Mouse (Mus musculus) embryonic facial prominence, embryonic 10.5 days (tissue): Measurements from ENCODE around the gene Gm960. TPM values are rescaled to one million over a fixed set of nuclear protein-coding genes. Genes with fewer than 3 reads are reported as not detected.

Source experiments
- DNase-seq: peaks from one replicate; pipeline ENCODE4 v3.0.0-alpha.2; 2017; ENCODE audit warnings: low spot score
- H3K27ac ChIP-seq: fragments of 300-500 bp; sonication (generic); replicated peaks from 2 replicates; pipeline ENCODE4 v1.5.1; 2016; ENCODE audit warnings: mild to moderate bottlenecking
- H3K27me3 ChIP-seq: fragments of 300-500 bp; sonication (generic); replicated peaks from 2 replicates; pipeline ENCODE4 v1.6.1; 2016; ENCODE audit warnings: low read depth, mild to moderate bottlenecking; ENCODE audit not compliant: poor library complexity, severe bottlenecking
- H3K36me3 ChIP-seq: fragments of 300-500 bp; sonication (generic); replicated peaks from 2 replicates; pipeline ENCODE4 v1.6.1; 2016; ENCODE audit warnings: mild to moderate bottlenecking, moderate library complexity
- H3K4me1 ChIP-seq: fragments of 300-500 bp; sonication (generic); 2 replicates; pipeline ENCODE4 v1.6.1; 2016
- H3K4me3 ChIP-seq: fragments of 300-500 bp; sonication (generic); 2 replicates; pipeline ENCODE4 v1.5.1; 2016; ENCODE audit warnings: mild to moderate bottlenecking, moderate library complexity
- H3K9me3 ChIP-seq: fragments of 300-500 bp; sonication (generic); 2 replicates; pipeline ENCODE4 v1.6.1; 2016; ENCODE audit warnings: mild to moderate bottlenecking
- WGBS: fragments of 180-500 bp; shearing (Covaris S2); methylation state at CpG from one replicate; pipeline ENCODE4 v1.1.7; 2016; 5-methylcytosine and 5-hydroxymethylcytosine counted together
- polyA plus RNA-seq: library from polyadenylated mRNA; unstranded; fragments of >200 nt; fragmentation: Nextera tagmentation; extraction: Ambion mirVana; gene quantifications from 2 replicates; pipeline ENCODE4 v1.2.1, GENCODE M21; 2016

The Gm960 gene
- polyA plus RNA-seq, 1 experiment from 2014 or later: 2.0 TPM

DNA sequence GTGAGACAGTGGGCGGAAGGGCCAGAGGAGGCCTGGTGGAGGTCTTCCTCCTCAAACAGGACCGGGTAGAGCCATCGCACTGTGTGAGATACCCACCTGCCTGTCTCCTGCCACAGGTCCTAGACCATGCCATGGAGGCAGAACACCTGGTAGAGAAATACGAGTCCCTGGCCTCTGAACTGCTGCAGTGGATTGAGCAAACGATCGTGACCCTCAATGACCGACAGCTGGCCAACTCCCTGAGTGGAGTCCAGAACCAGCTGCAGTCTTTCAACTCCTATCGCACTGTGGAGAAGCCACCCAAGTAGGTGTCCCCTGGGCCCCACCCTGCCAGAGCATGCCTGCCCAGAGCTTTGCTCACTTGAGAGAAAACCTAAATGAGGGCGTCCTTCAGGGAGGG, 30.7 kb upstream of the Gm960 start:
- Histone ChIP-seq H3K4me3 (no peak overlapping the region), H3K9me3 (no peaks in the 10 kb centered on the region), H3K27ac (no peak overlapping the region), H3K4me1 (no peaks in the 10 kb centered on the region), H3K27me3 (no peaks in the 10 kb centered on the region), H3K36me3 (peaks cover 81% of the 10 kb centered on the region)
- DNase-seq: no peak
- WGBS: 88% methylated on average over 9 of the region's 9 CpGs

DNA sequence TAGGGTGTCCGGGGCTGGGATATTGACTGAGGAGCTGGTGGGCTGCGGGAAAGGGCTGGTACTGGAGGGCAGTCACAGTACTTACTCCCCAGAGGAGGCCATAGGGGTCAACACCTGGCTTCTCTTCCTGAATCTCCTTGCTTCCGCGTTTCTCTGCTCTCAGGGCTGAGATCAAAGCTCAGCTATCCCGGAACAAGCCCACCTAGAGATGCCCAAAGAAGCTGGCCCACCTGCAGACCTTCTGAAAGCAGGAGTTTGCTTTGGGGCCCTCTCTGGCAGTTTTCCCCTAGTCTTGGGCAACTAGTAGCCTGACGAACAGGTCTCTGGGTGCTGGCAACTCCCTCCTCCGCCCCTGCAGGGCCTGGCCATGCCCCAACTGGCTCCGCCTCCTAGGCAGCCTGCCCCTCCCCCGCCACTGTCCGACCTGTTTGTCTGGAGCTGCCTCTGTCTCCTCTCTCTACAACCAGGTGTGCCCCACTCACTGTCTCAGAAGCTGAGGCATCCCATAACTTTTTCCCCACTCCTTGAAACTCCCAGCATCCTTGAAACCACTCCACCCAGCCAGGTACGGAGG, 22.3 kb upstream of the Gm960 start:
- H3K4me1 ChIP-seq: peaks cover 44% of the 10 kb centered on the region
- WGBS: 13% methylated on average over 11 of the region's 11 CpGs
- peaks cover 47% of the 10 kb centered on the region for H3K27me3 ChIP-seq
- H3K4me3 ChIP-seq: peak overlapping the region; percentile 44
- peaks cover 11% of the 10 kb centered on the region for H3K36me3 ChIP-seq
- H3K27ac ChIP-seq: peak overlapping the region; percentile 65
- peak; percentile 67 for DNase-seq
- no peaks in the 10 kb centered on the region for H3K9me3 ChIP-seq

DNA sequence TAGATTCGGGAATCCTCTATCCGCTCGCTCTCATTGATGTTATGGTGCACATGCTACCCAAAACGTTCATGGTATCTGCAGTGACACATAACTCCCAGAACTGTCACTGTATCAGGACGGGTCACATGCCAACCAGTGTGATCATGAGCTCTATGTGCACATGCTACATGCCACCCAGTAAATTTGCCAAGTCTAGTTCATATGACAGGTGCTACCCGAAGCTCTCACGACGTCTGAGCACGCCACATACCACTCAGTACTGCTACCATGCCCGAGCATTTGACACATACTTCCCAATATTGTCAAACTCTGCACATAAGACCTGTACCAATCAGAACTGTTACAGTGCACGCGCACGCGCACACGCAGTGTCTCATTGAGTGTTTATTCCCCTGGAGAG, 21.6 kb upstream of the Gm960 start:
- Histone ChIP-seq H3K4me1 (peaks cover 44% of the 10 kb centered on the region), H3K36me3 (peaks cover 8% of the 10 kb centered on the region), H3K4me3 (no peak overlapping the region), H3K27ac (no peak overlapping the region), H3K9me3 (no peaks in the 10 kb centered on the region), H3K27me3 (peaks cover 53% of the 10 kb centered on the region)
- 79% methylated on average over 15 of the region's 15 CpGs for WGBS
- DNase-seq: no peak

DNA sequence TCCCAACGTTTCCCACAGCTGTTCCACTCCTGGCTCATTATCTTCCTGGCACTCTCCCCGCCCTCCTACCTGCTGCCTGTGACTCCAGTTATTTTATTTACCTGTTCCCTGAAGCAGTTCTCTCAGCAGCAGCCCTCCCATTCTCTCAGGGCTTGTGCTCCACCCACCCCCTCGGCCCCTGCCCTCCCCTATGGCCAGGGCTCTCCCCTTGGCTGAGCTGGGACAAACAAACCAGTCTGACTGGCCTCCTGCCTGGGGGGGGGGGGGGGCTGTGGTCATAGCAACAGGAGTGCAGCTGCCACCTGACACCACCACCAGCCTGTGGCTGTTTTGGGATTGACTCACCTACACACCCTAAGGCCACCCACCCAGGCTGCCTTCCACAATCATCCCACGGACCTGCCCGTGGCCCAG, 20.9 kb upstream of the Gm960 start:
- peak; percentile 79 for DNase-seq
- Histone ChIP-seq H3K27ac (0 out of 2 replicates have a peak overlapping the region, but pooled peaks have one; percentile 30), H3K36me3 (peaks cover 5% of the 10 kb centered on the region), H3K27me3 (peaks cover 61% of the 10 kb centered on the region), H3K4me1 (peaks cover 48% of the 10 kb centered on the region), H3K4me3 (peak overlapping the region; percentile 23; the same call in 1 of the 2 replicates), H3K9me3 (no peaks in the 10 kb centered on the region)
- 12% methylated on average over 5 of the region's 5 CpGs for WGBS

DNA sequence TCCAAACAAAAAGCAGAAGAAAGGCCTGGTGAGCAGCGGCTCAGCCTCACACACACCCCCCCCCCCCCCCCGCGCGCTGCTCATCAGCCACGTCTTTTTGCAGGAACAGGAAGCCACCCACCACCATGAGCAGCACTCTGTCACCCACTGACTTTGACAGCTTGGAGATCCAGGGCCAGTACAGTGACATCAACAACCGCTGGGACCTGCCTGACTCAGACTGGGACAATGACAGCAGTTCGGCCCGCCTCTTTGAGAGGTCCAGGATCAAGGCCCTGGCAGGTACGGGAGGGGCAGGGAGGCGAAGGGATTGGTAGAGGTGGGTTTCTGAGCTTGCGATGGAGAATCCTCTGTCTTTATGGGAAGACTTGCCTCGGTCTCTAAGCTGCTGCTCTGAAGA, 20.2 kb upstream of the Gm960 start:
- peak overlapping the region; percentile 23; the same call in 1 of the 2 replicates for H3K4me3 ChIP-seq
- peaks cover 53% of the 10 kb centered on the region for H3K4me1 ChIP-seq
- no peaks in the 10 kb centered on the region for H3K9me3 ChIP-seq
- 24% methylated on average over 12 of the region's 12 CpGs for WGBS
- H3K27me3 ChIP-seq: peaks cover 67% of the 10 kb centered on the region
- DNase-seq: no peak
- H3K27ac ChIP-seq: 0 out of 2 replicates have a peak overlapping the region, but pooled peaks have one; percentile 30
- H3K36me3 ChIP-seq: no peaks in the 10 kb centered on the region; the same call in 1 of the 2 replicates

DNA sequence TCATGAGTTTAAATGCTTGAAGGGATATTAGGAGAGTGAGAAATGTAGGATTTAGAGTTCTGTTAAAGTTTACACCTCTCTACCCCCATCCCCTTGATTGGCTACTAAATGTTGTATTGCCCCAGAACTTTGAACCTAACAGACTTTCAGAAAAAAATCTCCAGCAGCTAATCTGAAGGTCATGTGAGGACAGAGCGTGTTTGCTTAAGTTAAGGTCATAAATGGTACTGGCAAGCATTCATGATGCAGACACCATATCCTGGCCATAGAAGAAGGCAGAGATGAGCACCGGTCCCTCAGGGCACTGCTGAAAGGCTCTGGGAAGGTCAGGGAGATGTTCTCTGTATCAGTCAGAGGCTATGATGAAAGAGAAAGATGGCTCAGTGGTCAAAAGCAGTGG, 18.8 kb upstream of the Gm960 start:
- no peak for DNase-seq
- H3K27me3 ChIP-seq: peaks cover 82% of the 10 kb centered on the region
- 97% methylated on average over 2 of the region's 2 CpGs for WGBS

DNA sequence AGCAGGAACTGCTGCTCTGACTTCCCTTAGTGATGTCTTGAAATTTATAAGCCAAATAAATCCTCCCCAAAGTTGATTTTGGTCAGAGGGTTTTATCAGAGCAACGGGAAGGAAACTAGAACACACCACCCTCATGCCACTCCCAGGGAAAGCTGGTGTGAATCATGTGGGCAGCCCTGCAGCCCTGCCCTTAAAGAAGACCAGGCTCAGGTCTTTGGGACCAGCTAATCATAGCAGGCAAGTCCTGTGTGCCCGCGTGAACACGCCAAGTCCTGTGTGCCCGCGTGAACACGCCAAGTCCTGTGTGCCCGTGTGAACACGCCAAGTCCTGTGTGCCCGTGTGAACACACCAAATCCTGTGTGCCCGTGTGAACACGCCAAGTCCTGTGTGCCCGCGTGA, 18.3 kb upstream of the Gm960 start:
- Histone ChIP-seq H3K4me3 (no peak overlapping the region), H3K9me3 (no peaks in the 10 kb centered on the region), H3K4me1 (peaks cover 62% of the 10 kb centered on the region), H3K36me3 (no peaks in the 10 kb centered on the region; the same call in 1 of the 2 replicates), H3K27ac (no peak overlapping the region), H3K27me3 (peaks cover 85% of the 10 kb centered on the region)
- 94% methylated on average over 14 of the region's 14 CpGs for WGBS
- no peak for DNase-seq

More for the DNA sequence above, 18.8 kb upstream of the Gm960 start:
- Histone ChIP-seq H3K36me3 (no peaks in the 10 kb centered on the region; the same call in 1 of the 2 replicates), H3K27ac (no peak overlapping the region), H3K4me1 (peaks cover 63% of the 10 kb centered on the region), H3K9me3 (no peaks in the 10 kb centered on the region), H3K4me3 (no peak overlapping the region)

DNA sequence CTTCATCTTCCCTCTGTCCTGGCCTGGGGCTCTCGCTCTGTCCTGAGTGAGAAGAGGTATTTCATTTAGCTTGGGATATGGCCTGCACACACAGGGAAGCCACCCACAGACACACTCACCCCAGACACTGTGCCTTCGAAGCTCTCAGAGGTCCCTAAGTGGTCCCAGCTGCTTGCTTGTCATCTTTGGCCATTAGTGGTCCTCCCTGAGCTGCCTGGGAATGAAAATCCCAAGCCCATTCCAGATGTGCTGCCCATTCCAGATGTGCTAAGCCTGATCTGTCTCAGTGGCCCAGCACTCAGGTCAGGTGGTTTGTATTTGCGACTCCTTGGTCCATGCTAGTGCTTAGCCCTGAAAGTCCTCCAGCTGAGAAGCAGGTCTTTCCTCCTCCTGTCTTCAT, 15.4 kb upstream of the Gm960 start:
- WGBS: 43% methylated on average over 3 of the region's 3 CpGs
- Histone ChIP-seq H3K27me3 (peaks cover 86% of the 10 kb centered on the region), H3K4me1 (peaks cover 41% of the 10 kb centered on the region), H3K36me3 (no peaks in the 10 kb centered on the region; the same call in 1 of the 2 replicates), H3K27ac (no peak overlapping the region), H3K9me3 (no peaks in the 10 kb centered on the region), H3K4me3 (peak overlapping the region; percentile 32; the same call in 1 of the 2 replicates)
- DNase-seq: peak; percentile 38

DNA sequence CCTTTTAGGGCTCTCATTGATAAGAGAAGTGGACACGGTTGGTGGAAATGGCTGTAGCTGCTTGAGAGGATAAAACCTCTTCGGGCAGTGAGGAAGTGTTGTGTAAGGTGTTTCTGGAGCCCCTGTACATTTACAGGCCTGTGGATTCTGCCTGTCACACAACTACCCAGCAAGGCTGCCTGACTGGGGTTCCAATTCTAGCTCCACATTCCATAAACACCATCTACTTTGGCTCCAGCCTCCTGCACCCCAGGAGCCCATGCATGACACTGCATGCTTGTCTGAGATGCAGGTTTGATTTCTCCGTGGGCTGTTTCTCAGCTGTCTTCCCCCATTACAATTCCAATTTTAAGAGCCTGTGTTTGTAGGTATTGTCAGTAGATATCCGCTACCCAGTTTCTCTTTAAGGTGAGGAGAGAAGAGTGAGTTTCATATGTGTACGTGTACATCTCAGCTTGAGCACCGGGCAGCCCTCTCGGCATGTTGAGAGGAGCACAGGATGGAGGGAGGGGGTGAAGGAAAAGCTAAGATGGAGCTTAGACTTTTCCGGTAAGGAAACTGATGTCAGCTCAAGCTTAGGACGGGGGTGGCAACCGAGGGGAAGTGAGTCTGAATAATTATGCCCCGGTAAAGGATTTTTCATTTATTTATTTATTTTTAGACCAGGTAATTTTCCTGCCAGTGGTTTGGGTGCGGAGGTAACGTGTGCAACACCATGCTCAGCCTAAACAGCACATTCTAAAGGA, 14.5 kb upstream of the Gm960 start:
- Histone ChIP-seq H3K27me3 (peaks cover 81% of the 10 kb centered on the region), H3K36me3 (no peaks in the 10 kb centered on the region; the same call in 1 of the 2 replicates), H3K4me1 (peaks cover 33% of the 10 kb centered on the region), H3K4me3 (peak overlapping the region; percentile 78), H3K9me3 (no peaks in the 10 kb centered on the region), H3K27ac (peak overlapping the region; percentile 90)
- 38% methylated on average over 13 of the region's 13 CpGs for WGBS
- no peak for DNase-seq

DNA sequence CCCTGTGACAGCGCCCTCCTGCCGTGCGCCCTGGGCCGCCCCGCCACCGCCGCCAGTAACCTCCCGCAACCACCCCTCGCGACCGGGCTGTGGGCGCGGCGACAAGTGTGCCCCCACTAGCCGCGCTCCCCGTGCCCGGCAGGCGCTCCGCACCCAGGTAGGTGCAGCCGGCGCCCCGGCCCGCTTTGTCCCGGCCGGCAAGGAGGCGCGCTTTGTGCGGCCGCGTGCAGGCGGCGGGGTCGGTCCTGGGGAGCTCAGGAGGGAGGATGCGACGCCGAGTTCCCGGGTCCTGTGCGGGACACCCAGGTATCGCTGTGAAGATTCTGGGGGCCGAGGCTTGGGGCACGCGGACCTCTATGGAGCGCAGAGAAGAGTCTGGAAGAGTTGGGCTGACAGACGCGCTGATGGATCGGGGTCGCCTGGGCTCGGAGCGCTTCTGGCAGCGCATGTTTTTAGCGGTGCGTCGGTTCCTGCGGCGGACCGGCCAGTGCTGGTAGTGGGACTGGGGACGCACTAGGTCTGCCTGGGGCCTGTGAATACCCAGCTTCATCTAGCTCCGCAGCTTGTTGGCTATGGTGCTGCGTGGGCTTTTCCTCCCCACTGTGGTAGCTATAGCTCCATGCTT, 13.8 kb upstream of the Gm960 start:
- peak; percentile 71 for DNase-seq
- Histone ChIP-seq H3K4me3 (peak overlapping the region; percentile 78), H3K9me3 (no peaks in the 10 kb centered on the region), H3K27ac (peak overlapping the region; percentile 90), H3K4me1 (peaks cover 33% of the 10 kb centered on the region), H3K27me3 (peaks cover 74% of the 10 kb centered on the region), H3K36me3 (no peaks in the 10 kb centered on the region)
- under 1% methylated on average over 60 of the region's 60 CpGs for WGBS

DNA sequence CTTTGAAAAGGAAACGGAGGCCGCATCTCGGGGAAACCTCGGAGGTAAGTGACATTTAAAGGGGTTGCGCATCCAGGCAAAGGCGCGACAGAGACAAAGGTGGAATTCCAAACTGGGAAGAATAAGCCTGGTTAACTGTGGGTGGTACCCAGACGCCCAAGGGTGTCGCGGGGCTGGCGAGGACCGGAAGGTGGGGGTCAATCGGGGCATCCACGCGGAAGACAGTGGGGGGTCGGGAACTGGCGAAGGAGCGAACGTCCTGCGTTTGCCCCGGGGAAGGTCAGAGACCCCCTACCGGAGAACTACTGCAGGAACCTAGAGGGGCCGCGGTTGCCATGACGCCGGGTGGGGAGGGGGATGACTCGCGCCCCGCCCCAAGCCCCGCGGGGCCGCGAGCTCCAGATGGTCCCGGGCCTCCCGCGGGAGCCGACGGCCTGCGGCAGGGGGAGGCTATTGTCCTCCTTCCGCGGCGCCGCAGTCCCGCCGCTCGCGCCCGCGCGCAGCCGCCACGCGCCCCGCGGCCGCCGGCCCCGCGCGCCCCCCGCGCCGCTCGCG, 13.2 kb upstream of the Gm960 start:
- Histone ChIP-seq H3K36me3 (no peaks in the 10 kb centered on the region), H3K9me3 (no peaks in the 10 kb centered on the region), H3K27ac (peak overlapping the region; percentile 90), H3K27me3 (peaks cover 70% of the 10 kb centered on the region), H3K4me1 (peaks cover 33% of the 10 kb centered on the region), H3K4me3 (peak overlapping the region; percentile 78)
- peak; percentile 81 for DNase-seq
- WGBS: 1% methylated on average over 62 of the region's 65 CpGs

DNA sequence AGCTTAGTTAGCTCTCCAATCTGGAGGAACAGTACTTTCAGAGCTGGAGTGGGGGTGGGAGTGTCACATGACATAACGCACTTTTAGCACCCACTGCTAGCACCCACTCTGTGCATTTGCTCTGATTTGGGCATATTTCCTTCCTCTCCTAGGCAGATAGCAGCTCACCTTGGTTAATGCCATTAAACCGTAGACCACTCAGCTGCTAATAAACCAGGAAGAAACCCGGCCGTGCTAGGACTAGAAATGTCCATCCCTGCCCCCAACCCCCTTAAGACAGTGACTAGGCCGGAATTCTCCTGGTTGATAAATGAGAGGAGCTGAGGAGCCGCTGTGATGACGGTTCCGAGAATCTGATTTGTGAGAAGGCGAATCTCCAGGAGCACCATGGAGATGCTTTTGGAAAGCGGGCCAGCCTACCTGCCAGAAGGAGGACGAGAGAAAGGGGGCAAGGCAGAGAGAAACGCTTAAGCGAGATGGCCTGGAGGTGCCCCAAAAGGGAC, 12.7 kb upstream of the Gm960 start, which contains the start of gene Sptbn2:
Gene Sptbn2 (plus strand): TSS at position 70 of the 503 bp plus-strand sequence.
- peaks cover 70% of the 10 kb centered on the region for H3K27me3 ChIP-seq
- peak within 1 kb of the TSS; percentile 78 for H3K4me3 ChIP-seq
- H3K36me3 ChIP-seq: no peaks in the 10 kb centered on the region
- H3K27ac ChIP-seq: peak within 1 kb of the TSS; percentile 90
- no peak for DNase-seq
- H3K4me1 ChIP-seq: peaks cover 33% of the 10 kb centered on the region
- no peaks in the 10 kb centered on the region for H3K9me3 ChIP-seq
- WGBS: 7% methylated on average over 13 of the region's 13 CpGs
